ENCODE assay signal across 8 mouse cellular contexts in the genomic region with DNA sequence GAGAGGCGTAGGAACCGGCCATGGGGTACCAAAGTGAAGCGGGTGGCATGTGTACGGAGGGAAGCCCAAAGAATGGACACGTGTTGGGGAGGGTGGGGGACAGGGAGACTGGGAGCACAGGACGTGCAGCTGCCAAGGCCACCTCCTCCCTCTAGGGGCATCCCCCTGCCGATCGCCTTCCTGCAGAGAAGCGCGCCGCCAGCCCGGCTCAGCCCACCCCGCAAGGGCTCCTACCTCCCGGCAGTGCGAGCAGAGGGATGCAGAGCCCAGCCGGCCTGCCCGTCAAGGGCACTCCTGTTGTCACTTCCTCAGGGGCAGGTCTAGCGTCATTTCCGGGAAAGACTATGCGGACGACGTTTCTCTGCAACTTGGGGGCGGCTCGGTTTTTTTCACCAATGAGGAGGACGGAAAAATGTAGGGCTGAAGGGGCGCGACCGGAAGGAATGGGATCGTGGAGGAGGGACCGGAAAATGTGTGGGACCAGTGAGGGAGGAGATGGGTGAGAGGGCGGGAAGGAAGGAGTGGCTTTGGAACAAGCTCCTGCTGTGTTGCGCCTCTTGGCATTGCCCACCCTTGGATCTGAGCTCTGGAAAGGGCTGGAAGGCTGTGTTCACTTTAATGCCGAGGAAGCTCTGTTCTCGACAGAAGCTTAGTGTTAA. TPM values are rescaled to one million over a fixed set of nuclear protein-coding genes. Genes with fewer than 3 reads are reported as not detected.
DNase-seq lines count a peak whose midpoint lies in the region; ATAC-seq and TF ChIP-seq lines count a peak whose summit lies in the region.

Gene Txn2 (minus strand): TSS at position 334 of the 659 bp plus-strand sequence.

- peak within 1 kb of the TSS; percentile 71 to 86 for H3K4me3 ChIP-seq in ES-E14 (ENCODE audit: insufficient read depth in 1 of 2, low read depth in 1 of 2, low read length in 2 of 2, poor library complexity in 1 of 2, severe bottlenecking in 1 of 2)
- peak within 1 kb of the TSS; percentile 90 for H3K4me3 ChIP-seq in forebrain, embryonic 15.5 days
- H3K4me3 ChIP-seq in lung, adult 2 months (replicated peaks; ENCODE audit: extremely low read depth, low read depth, low read length) = peak within 1 kb of the TSS; percentile 80

- under 1% methylated on average over 34 of the region's 34 CpGs for WGBS in forebrain, embryonic 15.5 days
- WGBS in lung, adult 2 months = under 1% methylated on average over 34 of the region's 34 CpGs

- peak within 1 kb of the TSS; percentile 51; the same call in 1 of the 2 replicates for H3K27ac ChIP-seq in ES-E14 (ENCODE audit: insufficient read depth, low read depth, low read length, poor library complexity, severe bottlenecking)
- H3K27ac ChIP-seq in forebrain, embryonic 15.5 days (replicated peaks) = peak within 1 kb of the TSS; percentile 97

- peak; percentile 97 for ATAC-seq in forebrain, embryonic 15.5 days (replicated peaks)
- ATAC-seq in neutrophil, adult 5-6 weeks (ENCODE audit: extremely low read depth, insufficient number of reproducible peaks, low FRiP score, poor library complexity, severe bottlenecking) = peak; percentile 83

- DNase-seq in ES-E14 (ENCODE audit: low read depth, low spot score) = peak; percentile 99
- DNase-seq in cerebellum, adult 11-12 months = peak; percentile 98
- DNase-seq in heart, postnatal 25 days (ENCODE audit: low spot score) = peak; percentile 97
- DNase-seq in layer of hippocampus, adult 18-20 months (ENCODE audit: low spot score in 2 of 2) = peak; percentile 99
- DNase-seq in lung, adult 2 months = peak; percentile 93
- DNase-seq in thymus, adult 18-20 months = peak; percentile 93 to 97

- intact Hi-C loops in heart, postnatal 25 days (cut with DNase I) = no loop called here

- in situ Hi-C loops in ES-E14 (cut with MboI; ENCODE audit: low sequenced_read_pairs in 2 of 2, unreplicated experiment in 2 of 2) = no loop called here

- peaks cover 0 to 6% of the 10 kb centered on the region in 2 experiments; a peak in 1 of 4 replicates for H3K4me1 ChIP-seq in ES-E14 (ENCODE audit: control insufficient read depth in 2 of 2, insufficient read depth in 2 of 2, low read length in 2 of 2, poor library complexity in 1 of 2)
- peaks cover 34% of the 10 kb centered on the region for H3K4me1 ChIP-seq in forebrain, embryonic 15.5 days
- H3K4me1 ChIP-seq in lung, adult 2 months (ENCODE audit: control insufficient read depth, insufficient read depth, low read length) = peaks cover 5% of the 10 kb centered on the region; the same call in 1 of the 2 replicates

- peak; percentile 84 for TF ChIP-seq POLR2A in lung, adult 2 months (IDR thresholded peaks at IDR 0.05; ENCODE audit: borderline replicate concordance, extremely low read depth, low read depth, low read length)

- peak within 1 kb of the TSS; percentile 87 for H3K9ac ChIP-seq in ES-E14 (ENCODE audit: insufficient read depth, low read depth, low read length, poor library complexity, severe bottlenecking)
- peak within 1 kb of the TSS; percentile 82 for H3K9ac ChIP-seq in forebrain, embryonic 15.5 days (replicated peaks)

- peaks cover 24% of the 10 kb centered on the region for H3K36me3 ChIP-seq in ES-E14 (ENCODE audit: control insufficient read depth, insufficient read depth, low read length, poor library complexity, severe bottlenecking)
- peaks cover 15% of the 10 kb centered on the region for H3K36me3 ChIP-seq in forebrain, embryonic 15.5 days

- H3K27me3 ChIP-seq in forebrain, embryonic 15.5 days = no peaks in the 10 kb centered on the region

- no peaks in the 10 kb centered on the region for H3K9me3 ChIP-seq in ES-E14 (ENCODE audit: control insufficient read depth, insufficient read depth, low read depth, low read length)
- no peaks in the 10 kb centered on the region for H3K9me3 ChIP-seq in forebrain, embryonic 15.5 days

- no peak for TF ChIP-seq CTCF in lung, adult 2 months (IDR thresholded peaks at IDR 0.05; ENCODE audit: insufficient read depth, low read length)

- peak within 1 kb of the TSS; percentile 77 for H3K4me2 ChIP-seq in forebrain, embryonic 15.5 days (replicated peaks)

TF ChIP-seq in ES-E14, 5 proteins besides CTCF, POLR2A, EP300 and RAD21:
- TF ChIP-seq ZC3H11A (IDR thresholded peaks at IDR 0.05; ENCODE audit: borderline replicate concordance, low read depth, low read length) = no peak
- no peak for TF ChIP-seq MAFK (IDR thresholded peaks at IDR 0.05; ENCODE audit: insufficient read depth, low read depth, low read length)
- TF ChIP-seq CHD2 (IDR thresholded peaks at IDR 0.05; ENCODE audit: low read depth, low read length) = no peak
- TF ChIP-seq ZNF384 (IDR thresholded peaks at IDR 0.05; ENCODE audit: low read depth, low read length) = no peak
- TF ChIP-seq HCFC1 (IDR thresholded peaks at IDR 0.05; ENCODE audit: borderline replicate concordance, insufficient read depth, low read length) = peak; percentile 76; the same call in 1 of the 2 replicates

RNA-seq across cellular contexts. Expression of gene Txn2, which starts in this region (rescaled TPM):
- total RNA-seq in ES-E14 (2012; rRNA removed) = 90.3 and 91.1 TPM in 2 replicates
- 230 and 238 TPM in 2 replicates for polyA plus RNA-seq in forebrain, embryonic 15.5 days (2015; fragmentation: Nextera tagmentation; extraction: Ambion mirVana)
- total RNA-seq in heart, postnatal 25 days (2021) = 100 to 1,000 TPM; 278 to 282 TPM
- total RNA-seq in layer of hippocampus, adult 18-20 months (2021) = 100 to 1,000 TPM; 134 to 140 TPM
- 138 and 165 TPM in 2 replicates for polyA plus RNA-seq in lung, adult 2 months (2012; rRNA removed)
- 22.2 and 25.7 TPM in 2 replicates for total RNA-seq in neutrophil, adult 5-6 weeks (2017)

Comparison
In these comparisons a context has a peak if more than half of its experiments do, and no peak if none do; other contexts are left out.
1. Peak in every context shown above with its lines: DNase-seq, ATAC-seq, H3K4me3 ChIP-seq and H3K27ac ChIP-seq.